Mouse (Mus musculus) activated CD4-positive, CD25-positive, alpha-beta regulatory T cell, adult 4 months (primary cell): ENCODE results near the gene Araf. TPM values are rescaled to one million over a fixed set of nuclear protein-coding genes. Genes with fewer than 3 reads are reported as not detected.

Experiments
- ATAC-seq: one replicate; pipeline ENCODE4 v1.8.0; 2017
- polyA plus RNA-seq, 2 experiments: library from polyadenylated mRNA; unstranded; fragments of 100-300 nt; shearing (Covaris generic); gene quantifications; one replicate each; pipeline ENCODE4 v1.2.1; 2017

The Araf gene
- polyA plus RNA-seq, 2 experiments from 2014 or later: 113 to 128 TPM

DNA sequence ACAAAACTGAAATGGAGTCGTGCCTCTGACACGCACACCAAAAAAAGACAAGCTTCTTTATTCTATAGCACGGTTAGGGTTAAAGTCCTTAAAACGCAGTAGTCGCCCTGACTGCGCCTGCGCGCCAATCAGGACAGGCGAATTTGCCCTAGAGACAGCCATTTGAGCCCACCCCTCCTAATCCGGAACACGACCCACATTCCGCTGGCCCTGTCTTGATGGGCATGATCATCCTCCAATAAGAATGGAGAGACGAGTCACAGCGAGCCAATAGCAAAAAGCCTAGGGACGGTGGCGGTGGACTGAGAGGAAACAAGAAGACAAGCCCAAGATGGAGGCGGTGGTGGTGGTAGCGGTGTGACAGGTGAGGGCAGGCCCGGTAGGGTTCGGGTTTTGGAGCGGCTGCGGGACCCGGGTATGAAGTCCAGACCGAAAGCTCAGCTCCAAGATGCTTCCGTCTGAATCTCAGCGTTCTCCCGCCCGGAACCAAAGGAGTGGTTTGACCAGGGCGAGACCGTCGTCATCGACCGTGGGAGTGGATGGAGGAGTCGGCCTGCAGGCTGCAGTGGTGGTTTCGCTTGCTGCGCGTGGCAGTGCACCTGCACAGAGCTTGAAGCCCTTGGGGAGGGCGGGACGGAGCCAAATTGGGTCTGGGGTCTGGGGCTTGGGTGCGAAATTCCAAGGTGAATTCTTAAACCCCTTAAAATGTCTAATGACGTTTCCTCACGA lies 50.8 kb downstream of the Araf start:
- peak; percentile 100 for ATAC-seq

DNA sequence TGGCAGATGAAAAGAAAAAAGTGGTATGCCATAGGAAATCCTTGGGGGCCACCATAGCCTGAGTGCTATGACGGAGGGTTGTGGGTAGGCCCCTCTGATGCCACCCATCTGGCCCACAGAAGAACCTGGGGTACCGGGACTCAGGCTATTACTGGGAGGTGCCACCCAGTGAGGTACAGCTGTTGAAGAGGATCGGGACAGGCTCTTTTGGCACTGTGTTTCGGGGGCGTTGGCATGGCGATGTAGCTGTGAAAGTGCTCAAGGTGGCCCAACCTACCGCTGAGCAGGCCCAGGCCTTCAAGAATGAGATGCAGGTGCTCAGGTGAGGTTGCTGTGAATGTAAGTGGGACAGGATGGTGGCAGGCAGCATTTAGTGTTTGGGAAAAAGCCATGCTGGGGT lies 56.2 kb downstream of the Araf start:
- ATAC-seq: no peak

DNA sequence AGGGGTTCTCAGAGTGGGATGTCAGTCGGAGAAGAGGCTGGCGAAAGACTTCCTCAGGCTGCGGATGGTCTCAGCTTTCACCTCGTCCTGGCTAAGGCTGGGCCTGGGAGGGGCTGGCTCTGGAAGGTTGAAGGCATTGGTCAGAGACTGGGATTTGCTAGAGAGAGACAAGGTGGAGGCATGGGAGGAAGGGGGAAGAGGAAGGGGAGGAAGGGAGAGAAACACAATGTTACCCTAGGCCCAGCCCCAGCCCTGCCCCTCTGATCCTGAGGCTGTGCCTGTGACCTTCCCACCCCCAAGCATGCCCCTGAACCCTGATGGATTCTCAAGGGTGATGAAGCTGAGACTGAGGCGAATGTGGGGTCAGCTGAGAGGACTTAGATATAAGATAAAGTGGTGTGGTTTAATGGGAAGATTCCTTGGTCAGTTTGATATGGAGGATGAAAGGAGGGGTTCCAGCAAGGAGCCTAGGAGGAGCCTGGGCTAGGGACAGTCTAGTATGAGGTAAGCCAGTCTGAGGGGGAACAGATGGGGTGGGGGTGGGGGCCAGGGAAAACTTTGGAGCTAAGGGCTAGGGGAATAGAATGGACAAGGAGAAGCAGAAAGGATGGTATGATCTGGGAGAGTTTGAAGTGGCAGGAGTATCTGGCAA lies 64.0 kb downstream of the Araf start:
- ATAC-seq: no peak

DNA sequence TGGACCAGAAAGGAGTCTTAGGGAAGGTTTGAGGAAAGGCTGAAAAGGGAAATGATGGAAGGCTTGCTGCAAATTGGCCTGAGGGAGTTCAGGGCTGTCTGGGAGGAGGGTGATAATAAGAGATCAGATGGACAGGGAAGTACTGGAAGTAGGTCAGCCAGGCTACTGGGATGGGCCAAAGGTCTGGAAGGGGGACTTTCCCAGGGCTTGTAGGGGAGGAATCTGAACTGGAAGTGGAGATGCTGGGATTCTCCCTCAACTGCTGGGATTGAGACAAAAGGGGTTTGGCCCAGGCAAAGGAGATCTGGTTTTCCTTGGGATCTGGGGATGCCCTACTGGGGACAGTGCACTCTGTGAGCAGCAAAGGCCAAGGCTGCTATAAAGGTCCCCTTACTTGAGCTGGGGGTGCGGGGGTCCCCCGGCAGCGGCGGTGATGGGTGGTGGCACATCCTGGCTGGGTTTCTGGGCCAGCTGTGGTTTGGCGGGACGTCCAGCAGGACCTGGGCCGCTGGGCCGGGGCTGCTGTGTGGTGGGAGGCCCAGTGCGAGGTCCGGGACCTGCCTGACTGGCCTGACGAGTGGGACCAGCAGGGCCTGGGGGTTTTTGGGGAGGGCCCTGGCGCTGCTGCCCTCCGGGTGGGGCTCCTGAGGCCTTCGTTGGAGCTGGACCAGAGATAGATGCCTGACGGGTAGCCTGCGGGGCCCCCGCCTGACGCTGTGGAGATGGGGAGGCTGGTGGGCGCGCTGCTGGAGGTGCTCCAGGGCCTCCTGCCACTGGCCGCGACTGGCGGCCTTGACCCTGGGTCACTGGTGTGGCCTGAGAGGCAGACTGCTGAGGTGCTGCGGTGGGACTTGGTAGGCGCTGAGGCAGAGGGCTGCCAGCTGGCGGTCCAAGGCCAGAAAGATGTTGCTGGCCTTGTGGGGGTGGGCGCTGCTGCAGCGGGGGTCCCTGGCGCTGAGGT lies 64.8 kb downstream of the Araf start:
- ATAC-seq: no peak

DNA sequence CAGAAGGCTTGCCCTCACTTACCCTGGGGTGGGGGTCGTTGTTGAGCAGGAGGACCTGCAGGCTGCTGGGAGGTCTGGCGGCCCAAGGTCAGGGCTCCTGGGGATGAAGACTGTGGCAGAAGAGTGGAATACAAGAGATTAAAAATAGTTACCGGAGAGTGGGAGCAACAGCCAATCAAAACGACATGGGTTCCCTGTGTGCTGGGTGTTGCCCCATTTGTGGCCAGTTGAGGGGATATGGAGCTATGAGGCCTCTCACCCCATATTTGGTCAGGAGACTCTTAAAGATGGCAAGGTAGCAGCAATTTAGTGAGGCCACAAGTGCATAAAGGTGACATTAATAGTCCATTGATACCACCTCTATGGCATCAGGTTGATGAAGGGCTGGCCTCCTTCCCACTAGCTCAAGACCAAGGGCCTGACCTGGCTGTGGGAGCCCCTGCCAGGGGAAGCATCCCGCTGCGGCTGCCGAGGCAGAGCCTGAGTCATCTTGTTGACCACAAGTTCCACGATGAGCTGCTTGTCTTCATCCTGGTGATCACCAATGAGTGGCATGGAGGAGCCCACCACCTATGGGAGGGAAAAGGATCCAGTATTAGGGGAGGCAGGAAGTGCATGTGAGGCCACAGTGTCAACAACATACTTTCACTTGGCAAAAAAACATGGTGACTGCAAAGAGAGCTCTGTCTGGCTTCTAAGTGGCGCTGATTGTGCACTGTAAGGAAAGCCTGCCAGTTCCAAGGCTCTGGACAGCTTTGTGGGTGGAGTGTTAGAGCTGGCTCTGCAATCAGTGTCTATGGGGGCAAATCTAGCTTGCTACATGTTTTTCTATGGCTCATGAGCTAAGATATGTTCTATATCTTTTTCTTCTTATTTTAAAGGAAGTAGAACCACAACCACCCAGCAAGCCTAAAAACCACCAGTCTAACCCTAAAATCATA lies 65.8 kb downstream of the Araf start:
- no peak for ATAC-seq

DNA sequence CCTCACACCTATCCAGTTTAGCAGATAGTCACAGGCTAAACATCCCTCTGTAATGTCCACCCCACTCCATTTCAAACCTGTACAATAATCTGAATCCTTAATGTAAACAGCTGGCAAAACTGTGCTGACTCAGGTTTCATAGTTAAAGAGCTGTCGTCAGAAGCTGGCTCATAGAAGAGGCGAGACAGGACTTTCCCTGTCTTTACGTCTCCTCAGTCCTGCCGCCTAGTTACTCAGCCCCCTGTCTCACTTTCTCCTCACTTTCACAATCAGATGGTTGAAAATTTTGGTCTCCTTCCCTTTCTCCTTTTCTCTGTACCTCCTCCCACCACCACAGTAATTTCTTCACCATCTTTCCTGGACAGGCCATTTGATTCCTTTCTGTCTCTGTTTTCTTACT lies 70.5 kb downstream of the Araf start:
- ATAC-seq: no peak

DNA sequence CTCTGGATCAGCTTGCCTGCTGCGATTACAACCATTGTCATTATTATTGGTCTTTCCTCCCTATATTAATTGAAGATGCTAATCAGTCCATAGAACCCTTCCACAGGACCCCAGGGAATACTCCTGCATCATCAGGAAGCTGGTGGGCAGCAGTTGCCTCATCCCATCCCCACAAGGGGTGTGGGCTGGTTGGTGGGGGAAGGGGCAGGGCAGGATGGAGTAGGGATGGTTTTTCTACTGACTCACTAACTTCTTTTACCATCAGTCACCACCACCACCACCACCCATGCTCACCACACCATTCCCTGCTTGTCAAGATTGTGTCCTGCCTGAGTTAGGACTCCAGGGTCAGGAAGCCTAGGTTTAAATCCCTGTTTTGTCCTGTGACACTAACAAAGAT lies 71.6 kb downstream of the Araf start:
- ATAC-seq: no peak

DNA sequence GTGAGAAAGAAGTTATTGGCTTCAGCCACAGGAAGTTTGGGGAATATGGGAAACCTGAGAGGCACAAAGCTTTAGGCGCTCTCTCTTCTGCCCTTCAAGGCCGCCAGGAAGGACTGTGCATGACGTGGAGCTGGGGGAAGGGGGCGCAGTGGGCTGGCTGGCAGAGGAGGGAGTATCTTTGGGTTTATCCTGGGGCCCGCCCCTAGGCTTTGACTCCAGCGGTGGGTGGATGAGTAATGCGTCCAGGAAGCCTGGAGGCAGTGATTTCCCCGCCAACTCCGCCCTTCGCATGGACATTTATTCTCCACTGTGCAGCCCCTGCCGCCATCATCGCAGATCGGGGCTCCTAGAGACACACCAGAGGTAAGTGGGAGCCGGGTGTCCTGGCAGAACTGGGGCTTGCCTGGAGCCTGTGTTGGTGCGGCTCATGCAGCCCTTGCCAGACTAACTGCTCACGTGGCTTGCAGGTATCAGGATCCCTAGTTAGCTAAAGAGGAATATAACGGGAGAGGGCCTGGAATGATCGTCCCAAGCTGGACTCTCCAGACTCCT lies 72.4 kb downstream of the Araf start, which contains the start of gene Timp1:
Gene Timp1 (plus strand): TSS at position 205 of the 552 bp plus-strand sequence.
- ATAC-seq: no peak

DNA sequence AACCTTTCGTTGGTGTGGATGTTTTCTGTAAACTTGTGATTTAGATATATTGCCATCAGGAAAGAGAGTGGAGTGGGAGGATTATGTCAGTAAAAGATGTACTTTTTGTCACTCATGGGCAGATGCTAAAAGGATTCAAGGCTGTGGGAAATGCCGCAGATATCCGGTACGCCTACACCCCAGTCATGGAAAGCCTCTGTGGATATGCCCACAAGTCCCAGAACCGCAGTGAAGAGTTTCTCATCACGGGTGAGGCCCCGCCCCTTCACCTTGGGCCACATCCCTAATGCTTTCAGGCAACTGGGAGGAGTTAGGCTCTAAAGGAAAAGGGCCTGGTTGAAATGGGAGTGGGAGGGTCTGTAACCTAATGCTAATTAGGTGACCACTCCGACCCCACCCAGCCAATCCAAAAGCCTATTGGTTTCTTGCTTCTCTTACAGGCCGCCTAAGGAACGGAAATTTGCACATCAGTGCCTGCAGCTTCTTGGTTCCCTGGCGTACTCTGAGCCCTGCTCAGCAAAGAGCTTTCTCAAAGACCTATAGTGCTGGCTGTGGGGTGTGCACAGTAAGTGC lies 75.4 kb downstream of the Araf start:
- no peak for ATAC-seq

DNA sequence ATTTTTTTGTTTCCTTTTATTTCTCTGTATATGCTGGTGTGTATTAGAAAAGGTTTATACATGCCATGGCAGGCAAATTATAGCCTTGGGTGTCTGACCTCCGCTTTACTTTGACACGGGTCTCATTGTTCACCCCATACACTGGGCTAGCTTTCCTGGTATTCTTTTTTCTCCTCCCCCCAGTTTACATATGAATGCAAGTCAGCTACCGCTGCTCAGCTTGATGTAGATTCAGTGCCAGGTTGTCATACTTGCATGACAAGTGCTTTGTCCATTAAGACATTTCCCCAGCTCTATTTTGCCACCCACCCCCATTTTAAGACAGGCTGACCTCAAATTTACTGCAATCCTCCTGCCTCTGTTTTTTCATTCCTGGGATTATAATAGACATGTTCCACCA lies 77.6 kb downstream of the Araf start:
- no peak for ATAC-seq

DNA sequence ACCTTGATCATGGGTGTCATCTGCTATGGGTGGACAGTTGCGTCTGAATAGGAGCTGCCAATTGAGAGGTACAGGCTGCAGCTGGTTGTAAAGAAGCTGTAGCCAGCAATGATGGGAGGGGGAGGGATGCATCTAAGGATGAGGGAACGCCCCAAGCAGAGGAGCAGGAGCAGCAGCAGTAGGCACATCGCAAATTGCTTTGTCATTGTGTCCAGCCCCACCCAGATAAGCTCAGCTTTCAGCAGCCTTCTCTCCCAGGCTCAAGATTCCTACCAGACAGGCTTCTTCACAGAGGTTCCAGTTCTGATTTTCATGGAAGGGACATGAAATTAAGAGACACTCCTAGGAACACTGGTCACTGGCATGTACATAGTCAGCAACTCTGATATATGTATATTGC lies 112.5 kb downstream of the Araf start:
- ATAC-seq: no peak

Other genes starting within 250 kb of the Araf start
- gene Rgn, start 248.0 kb upstream of the Araf start, polyA plus RNA-seq: not detected
- 10 to 100 TPM; 32.4 to 48.4 TPM for gene Rbm10, start 180.3 kb upstream of the Araf start, polyA plus RNA-seq
- 100 to 1,000 TPM; 256 to 268 TPM for gene Ndufb11, start 180.2 kb upstream of the Araf start, polyA plus RNA-seq
- gene Uba1, start 139.5 kb upstream of the Araf start, polyA plus RNA-seq: 100 to 1,000 TPM; 118 to 150 TPM
- 1 to 10 TPM; 6.7 to 8.4 TPM for gene Cdk16, start 109.9 kb upstream of the Araf start, polyA plus RNA-seq
- gene Usp11, start 93.9 kb upstream of the Araf start, polyA plus RNA-seq: 1 to 10 TPM; 6.1 to 6.6 TPM
- gene Timp1, start 72.4 kb downstream of the Araf start, polyA plus RNA-seq: not detected
- not detected for gene Syn1, start 123.2 kb downstream of the Araf start, polyA plus RNA-seq
- 1 to 10 TPM; 2.4 to 5.2 TPM for gene Cfp, start 133.7 kb downstream of the Araf start, polyA plus RNA-seq
- 1 to 10 TPM; 3.9 to 4.1 TPM for gene Elk1, start 152.8 kb downstream of the Araf start, polyA plus RNA-seq
- gene Uxt, start 164.2 kb downstream of the Araf start, polyA plus RNA-seq: 10 to 100 TPM; 40.8 to 49.3 TPM